Mouse (Mus musculus): ENCODE measurements at regions not wholly inside any gene's neighbourhood (a gene's known extent, or its start where the extent isn't known, plus 50 kb on each side); places are given as distances from the start of the nearest gene placed in this dataset.

DNA sequence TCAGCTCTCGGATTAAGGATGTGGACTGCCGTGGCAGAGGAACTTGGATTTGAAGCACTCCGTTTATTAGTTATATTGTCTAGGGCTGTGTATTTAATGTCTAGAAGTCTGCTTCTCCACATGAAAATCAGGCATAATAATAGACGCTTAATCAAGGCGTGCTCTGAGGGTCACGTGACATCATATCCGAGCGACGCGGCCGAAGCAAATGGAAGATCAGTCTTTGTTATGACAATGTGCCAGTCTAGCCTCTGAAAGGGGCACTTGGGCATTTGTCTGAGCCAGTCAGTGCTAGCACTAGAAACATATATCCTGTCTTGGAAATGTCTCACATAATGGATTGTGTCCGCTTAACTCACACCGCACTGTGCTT is 70.5 kb upstream of the Caprin1 start:
- no peak overlapping the region for H3K27ac ChIP-seq (ENCODE audit: low read depth, low read length)
- no peak overlapping the region for H3K4me3 ChIP-seq (ENCODE audit: low read length)
- H3K4me2 ChIP-seq (ENCODE audit: low read length): no peak overlapping the region
- no peaks in the 10 kb centered on the region for H3K27me3 ChIP-seq (replicated peaks; ENCODE audit: control insufficient read depth, insufficient read depth, low read length)
- ATAC-seq: no peak
- WGBS: 91% methylated on average over 13 of the region's 13 CpGs
- no peaks in the 10 kb centered on the region; the same call in 1 of the 2 replicates for H3K4me1 ChIP-seq (ENCODE audit: control insufficient read depth, insufficient read depth, low read depth, low read length)
- peaks cover 2% of the 10 kb centered on the region; the same call in 1 of the 2 replicates for H3K9me3 ChIP-seq (ENCODE audit: control insufficient read depth, low read length)
- H3K9ac ChIP-seq (ENCODE audit: low read depth, low read length): no peak overlapping the region
- no peaks in the 10 kb centered on the region for H3K36me3 ChIP-seq (ENCODE audit: control insufficient read depth, insufficient read depth, low read length)

DNA sequence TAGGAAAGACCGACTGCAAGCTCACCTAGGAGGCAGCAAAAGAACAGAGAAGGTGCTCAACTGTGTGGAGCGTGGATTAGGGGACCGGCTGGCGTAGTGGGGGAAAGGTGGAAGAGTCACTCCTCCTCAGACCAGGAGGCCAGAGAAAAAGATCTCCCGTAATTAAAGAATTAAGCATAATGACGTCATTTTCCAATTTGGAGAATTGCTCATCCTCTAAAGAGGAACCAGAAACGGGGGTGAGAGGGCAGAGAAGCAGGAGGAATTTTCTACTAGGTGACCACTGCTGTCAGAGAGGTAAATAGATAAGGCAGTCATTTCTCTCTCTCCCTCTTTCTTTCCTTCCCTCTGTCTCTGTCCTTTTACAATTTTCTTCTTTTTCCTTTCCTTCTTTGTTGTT is 71.2 kb upstream of the Caprin1 start:
- peaks cover 2% of the 10 kb centered on the region; the same call in 1 of the 2 replicates for H3K9me3 ChIP-seq (ENCODE audit: control insufficient read depth, low read length)

DNA sequence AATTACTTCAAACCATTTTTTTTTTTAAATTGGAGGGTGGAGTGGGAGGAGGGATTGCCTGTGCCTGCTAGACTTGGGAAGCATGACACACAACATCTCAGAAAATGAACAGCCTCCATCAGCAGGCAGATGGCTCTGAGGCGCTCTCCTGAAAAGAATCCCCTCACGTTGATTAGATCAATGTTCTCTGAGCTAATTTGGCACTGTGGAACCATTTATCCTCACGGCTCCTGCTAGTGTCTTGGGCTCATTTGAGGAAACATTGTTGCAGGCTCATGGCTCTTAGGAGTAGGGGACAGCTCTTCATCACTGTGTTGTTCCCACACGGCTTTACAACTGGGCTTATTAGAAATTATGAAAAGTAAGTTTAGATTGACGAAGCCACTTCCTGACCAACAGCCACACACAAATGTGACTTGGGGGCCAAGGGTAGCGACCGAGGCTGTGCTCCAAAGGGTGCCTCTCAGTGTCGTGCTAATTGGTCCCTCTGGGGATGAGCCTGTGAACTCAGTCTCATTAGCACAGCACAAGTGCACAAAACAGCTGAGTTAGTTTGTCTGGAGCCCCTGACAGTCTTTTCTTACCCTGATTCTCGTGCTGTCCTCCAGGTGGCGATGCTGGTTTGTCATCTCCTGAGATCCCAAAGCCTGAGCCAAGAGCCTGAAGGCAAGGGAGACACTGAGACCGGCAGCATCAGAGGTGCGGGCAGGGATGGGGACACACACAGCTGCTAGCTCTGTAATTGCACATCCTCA is 74.2 kb upstream of the Caprin1 start:
- ATAC-seq: peak; percentile 82
- H3K36me3 ChIP-seq (ENCODE audit: control insufficient read depth, insufficient read depth, low read length): no peaks in the 10 kb centered on the region
- H3K27ac ChIP-seq (ENCODE audit: low read depth, low read length): no peak overlapping the region
- H3K4me1 ChIP-seq (ENCODE audit: control insufficient read depth, insufficient read depth, low read depth, low read length): no peaks in the 10 kb centered on the region; the same call in 1 of the 2 replicates
- H3K9ac ChIP-seq (ENCODE audit: low read depth, low read length): no peak overlapping the region
- no peaks in the 10 kb centered on the region for H3K9me3 ChIP-seq (ENCODE audit: control insufficient read depth, low read length)
- H3K4me3 ChIP-seq (ENCODE audit: low read length): no peak overlapping the region
- H3K4me2 ChIP-seq (ENCODE audit: low read length): no peak overlapping the region
- no peaks in the 10 kb centered on the region for H3K27me3 ChIP-seq (replicated peaks; ENCODE audit: control insufficient read depth, insufficient read depth, low read length)
- WGBS: 19% methylated on average over 12 of the region's 12 CpGs

More for the DNA sequence above, 71.2 kb upstream of the Caprin1 start:
- no peaks in the 10 kb centered on the region; the same call in 1 of the 2 replicates for H3K4me1 ChIP-seq (ENCODE audit: control insufficient read depth, insufficient read depth, low read depth, low read length)
- H3K27me3 ChIP-seq (replicated peaks; ENCODE audit: control insufficient read depth, insufficient read depth, low read length): no peaks in the 10 kb centered on the region
- no peak overlapping the region for H3K4me3 ChIP-seq (ENCODE audit: low read length)
- no peak for ATAC-seq
- H3K36me3 ChIP-seq (ENCODE audit: control insufficient read depth, insufficient read depth, low read length): no peaks in the 10 kb centered on the region
- H3K27ac ChIP-seq (ENCODE audit: low read depth, low read length): no peak overlapping the region
- H3K4me2 ChIP-seq (ENCODE audit: low read length): no peak overlapping the region
- no peak overlapping the region for H3K9ac ChIP-seq (ENCODE audit: low read depth, low read length)
- 74% methylated on average over 7 of the region's 7 CpGs for WGBS

DNA sequence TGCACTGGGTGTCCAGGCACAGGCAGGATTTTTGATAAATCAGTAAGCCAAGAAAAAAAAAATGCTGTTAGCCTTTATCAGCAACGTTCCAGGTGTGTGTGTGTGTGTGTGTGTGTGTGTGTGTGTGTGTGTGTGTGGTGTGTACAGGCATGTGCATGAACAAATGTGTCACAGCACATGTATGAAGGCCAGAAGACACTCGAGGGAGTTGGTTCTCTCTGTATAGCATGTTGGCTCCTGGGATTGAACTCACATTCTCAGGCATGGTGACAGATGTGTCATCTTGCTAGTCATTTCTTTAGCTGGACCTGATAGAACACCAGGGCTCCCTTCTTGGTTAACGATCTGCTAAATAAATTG is 74.8 kb upstream of the Caprin1 start:
- no peaks in the 10 kb centered on the region for H3K36me3 ChIP-seq (ENCODE audit: control insufficient read depth, insufficient read depth, low read length)
- 62% methylated on average over 3 of the region's 3 CpGs for WGBS
- no peaks in the 10 kb centered on the region for H3K27me3 ChIP-seq (replicated peaks; ENCODE audit: control insufficient read depth, insufficient read depth, low read length)
- no peak overlapping the region for H3K4me2 ChIP-seq (ENCODE audit: low read length)
- no peak overlapping the region for H3K9ac ChIP-seq (ENCODE audit: low read depth, low read length)
- H3K9me3 ChIP-seq (ENCODE audit: control insufficient read depth, low read length): no peaks in the 10 kb centered on the region
- no peak overlapping the region for H3K27ac ChIP-seq (ENCODE audit: low read depth, low read length)
- H3K4me1 ChIP-seq (ENCODE audit: control insufficient read depth, insufficient read depth, low read depth, low read length): no peaks in the 10 kb centered on the region; the same call in 1 of the 2 replicates
- ATAC-seq: no peak; the same call in 1 of the 2 replicates
- no peak overlapping the region for H3K4me3 ChIP-seq (ENCODE audit: low read length)

DNA sequence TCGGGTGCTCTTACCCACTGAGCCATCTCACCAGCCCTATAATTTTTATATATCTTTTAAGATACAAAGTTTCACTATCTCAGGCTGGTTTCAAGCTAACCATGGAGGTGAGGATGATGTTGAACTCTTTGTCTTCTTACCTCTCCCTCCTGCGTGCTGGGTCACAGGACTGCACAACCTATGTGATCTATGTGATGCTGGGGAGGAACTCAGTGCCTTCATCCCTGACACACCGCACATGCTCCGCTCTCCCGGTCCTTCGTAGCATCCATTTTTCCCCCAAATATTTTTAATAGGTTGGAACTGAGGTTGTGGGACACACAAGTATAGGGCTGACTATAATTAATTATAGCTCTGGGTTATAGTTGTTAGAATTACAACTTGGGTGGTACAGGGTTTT is 75.9 kb upstream of the Caprin1 start:
- no peaks in the 10 kb centered on the region for H3K36me3 ChIP-seq (ENCODE audit: control insufficient read depth, insufficient read depth, low read length)
- no peaks in the 10 kb centered on the region for H3K27me3 ChIP-seq (replicated peaks; ENCODE audit: control insufficient read depth, insufficient read depth, low read length)
- no peak for ATAC-seq
- no peak overlapping the region for H3K9ac ChIP-seq (ENCODE audit: low read depth, low read length)
- 88% methylated on average over 6 of the region's 6 CpGs for WGBS
- no peak overlapping the region for H3K4me3 ChIP-seq (ENCODE audit: low read length)
- H3K27ac ChIP-seq (ENCODE audit: low read depth, low read length): no peak overlapping the region
- no peak overlapping the region for H3K4me2 ChIP-seq (ENCODE audit: low read length)
- no peaks in the 10 kb centered on the region for H3K9me3 ChIP-seq (ENCODE audit: control insufficient read depth, low read length)
- H3K4me1 ChIP-seq (ENCODE audit: control insufficient read depth, insufficient read depth, low read depth, low read length): no peaks in the 10 kb centered on the region; the same call in 1 of the 2 replicates

DNA sequence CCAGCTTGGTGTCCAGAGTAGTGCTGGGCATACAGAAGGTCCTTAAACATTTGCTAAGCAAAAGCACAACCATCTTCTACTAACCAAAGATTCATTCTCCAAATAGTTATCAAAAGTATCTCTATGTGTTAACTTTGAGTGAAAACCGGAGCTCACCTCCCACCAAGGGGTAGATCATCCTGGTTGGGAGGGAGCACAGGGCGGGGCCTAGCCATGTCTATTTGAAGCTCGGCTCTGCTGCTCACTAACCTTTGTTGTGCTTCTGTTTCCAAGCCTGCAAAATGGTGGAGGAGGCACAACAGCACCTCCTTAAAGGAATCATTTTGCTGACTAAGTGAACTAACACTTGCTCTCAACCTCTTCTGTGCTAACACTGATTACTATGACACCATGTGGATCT is 77.0 kb upstream of the Caprin1 start:
- H3K9ac ChIP-seq (ENCODE audit: low read depth, low read length): no peak overlapping the region
- H3K4me2 ChIP-seq (ENCODE audit: low read length): no peak overlapping the region
- WGBS: 68% methylated on average over 3 of the region's 3 CpGs
- no peaks in the 10 kb centered on the region for H3K36me3 ChIP-seq (ENCODE audit: control insufficient read depth, insufficient read depth, low read length)
- H3K27me3 ChIP-seq (replicated peaks; ENCODE audit: control insufficient read depth, insufficient read depth, low read length): no peaks in the 10 kb centered on the region
- no peaks in the 10 kb centered on the region for H3K9me3 ChIP-seq (ENCODE audit: control insufficient read depth, low read length)
- H3K27ac ChIP-seq (ENCODE audit: low read depth, low read length): no peak overlapping the region
- no peaks in the 10 kb centered on the region; the same call in 1 of the 2 replicates for H3K4me1 ChIP-seq (ENCODE audit: control insufficient read depth, insufficient read depth, low read depth, low read length)
- H3K4me3 ChIP-seq (ENCODE audit: low read length): no peak overlapping the region
- no peak for ATAC-seq

DNA sequence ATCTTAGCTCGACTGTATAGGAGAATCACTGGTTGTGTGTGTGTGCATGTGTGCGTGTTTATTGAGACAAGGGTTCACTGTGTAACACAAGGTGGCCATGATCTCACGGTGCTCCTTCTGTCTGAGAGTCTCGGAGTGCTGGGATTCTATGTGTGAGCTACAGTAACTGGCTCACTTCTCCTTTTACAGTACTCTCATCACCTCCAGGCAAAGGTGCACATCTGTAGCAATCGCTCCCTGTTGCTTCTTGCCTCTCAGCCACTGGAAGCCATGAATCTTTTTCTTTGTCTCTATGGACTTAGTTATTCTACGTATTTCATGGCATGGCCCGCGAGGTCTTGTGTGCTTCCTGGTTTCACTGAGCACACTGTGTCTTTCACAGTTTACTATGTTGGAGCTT is 78.3 kb upstream of the Caprin1 start:
- H3K27ac ChIP-seq (ENCODE audit: low read depth, low read length): no peak overlapping the region
- peaks cover under 1% of the 10 kb centered on the region for H3K4me1 ChIP-seq (ENCODE audit: control insufficient read depth, insufficient read depth, low read depth, low read length)
- H3K36me3 ChIP-seq (ENCODE audit: control insufficient read depth, insufficient read depth, low read length): no peaks in the 10 kb centered on the region
- H3K9ac ChIP-seq (ENCODE audit: low read depth, low read length): no peak overlapping the region
- no peaks in the 10 kb centered on the region for H3K9me3 ChIP-seq (ENCODE audit: control insufficient read depth, low read length)
- 89% methylated on average over 8 of the region's 8 CpGs for WGBS
- H3K4me3 ChIP-seq (ENCODE audit: low read length): no peak overlapping the region
- no peaks in the 10 kb centered on the region for H3K27me3 ChIP-seq (replicated peaks; ENCODE audit: control insufficient read depth, insufficient read depth, low read length)
- no peak for ATAC-seq
- no peak overlapping the region for H3K4me2 ChIP-seq (ENCODE audit: low read length)

DNA sequence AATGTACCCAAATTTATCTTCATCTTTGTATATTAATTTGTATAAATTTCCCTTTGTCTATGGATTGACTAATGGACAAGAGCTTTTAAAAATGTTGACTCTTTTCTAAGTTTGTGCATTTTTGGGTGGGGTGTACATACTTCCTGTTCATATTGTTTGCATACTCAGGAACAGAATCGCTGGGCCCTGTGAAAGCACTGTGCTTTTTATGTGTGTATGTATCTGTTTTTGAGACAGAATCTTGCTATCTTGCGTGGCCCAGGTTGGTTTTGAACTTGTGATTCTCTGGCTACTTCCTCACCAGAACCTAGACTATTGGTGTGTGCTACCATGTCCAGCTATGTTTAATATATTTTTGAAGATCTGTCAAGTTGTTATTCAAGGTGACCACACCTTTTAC is 78.8 kb upstream of the Caprin1 start:
- no peak for ATAC-seq
- no peak overlapping the region for H3K27ac ChIP-seq (ENCODE audit: low read depth, low read length)

DNA sequence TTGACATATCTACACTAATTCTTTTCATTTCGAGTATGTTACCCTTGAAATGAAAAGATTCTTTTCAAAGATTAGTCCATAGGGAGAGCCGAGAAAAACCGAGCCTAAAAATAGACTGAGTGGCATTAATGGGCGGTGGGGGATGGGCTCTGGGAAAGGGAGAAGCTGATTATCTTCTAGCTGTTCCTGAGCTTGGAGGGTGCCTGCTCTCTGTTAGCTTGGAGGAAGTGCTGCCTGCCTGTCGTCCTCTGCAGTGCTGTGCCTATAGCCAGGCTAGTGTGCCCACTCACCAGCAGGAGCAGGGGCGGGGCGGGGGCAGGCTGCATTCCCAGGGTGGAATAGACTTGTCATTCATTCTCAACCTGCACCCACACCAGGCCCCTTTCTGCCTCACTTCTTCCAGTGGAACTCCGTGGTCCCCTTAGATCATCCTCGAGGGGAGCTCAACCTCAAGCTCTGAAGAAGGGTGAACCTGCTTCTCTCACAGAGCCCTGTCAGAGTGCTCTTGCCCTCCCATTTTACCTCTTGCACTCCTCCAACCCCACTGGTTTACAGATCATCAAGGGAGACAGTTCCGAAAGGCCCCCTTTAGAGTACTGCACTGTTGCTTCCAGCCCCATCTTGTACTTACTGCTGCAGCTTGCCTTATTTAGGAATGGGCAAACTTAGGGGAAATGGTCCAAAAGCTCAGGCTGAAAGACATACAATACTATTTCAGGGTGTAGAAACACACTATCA is 76.6 kb upstream of the Lmo2 start:
- Histone ChIP-seq H3K9ac (ENCODE audit: low read depth, low read length) (no peak overlapping the region), H3K36me3 (ENCODE audit: control insufficient read depth, insufficient read depth, low read length) (no peaks in the 10 kb centered on the region), H3K4me1 (ENCODE audit: control insufficient read depth, insufficient read depth, low read depth, low read length) (peaks cover 7% of the 10 kb centered on the region), H3K27ac (ENCODE audit: low read depth, low read length) (0 out of 2 replicates have a peak overlapping the region, but pooled peaks have one; percentile 25), H3K27me3 (replicated peaks; ENCODE audit: control insufficient read depth, insufficient read depth, low read length) (no peaks in the 10 kb centered on the region), H3K4me3 (ENCODE audit: low read length) (no peak overlapping the region), H3K4me2 (ENCODE audit: low read length) (no peak overlapping the region), H3K9me3 (ENCODE audit: control insufficient read depth, low read length) (no peaks in the 10 kb centered on the region)
- 21% methylated on average over 10 of the region's 10 CpGs for WGBS
- peak; percentile 76 for ATAC-seq

More for the DNA sequence above, 78.8 kb upstream of the Caprin1 start:
- no peaks in the 10 kb centered on the region for H3K36me3 ChIP-seq (ENCODE audit: control insufficient read depth, insufficient read depth, low read length)
- peaks cover 5% of the 10 kb centered on the region for H3K4me1 ChIP-seq (ENCODE audit: control insufficient read depth, insufficient read depth, low read depth, low read length)
- no peaks in the 10 kb centered on the region for H3K9me3 ChIP-seq (ENCODE audit: control insufficient read depth, low read length)
- no peak overlapping the region for H3K9ac ChIP-seq (ENCODE audit: low read depth, low read length)
- no peak overlapping the region for H3K4me3 ChIP-seq (ENCODE audit: low read length)
- no peak overlapping the region for H3K4me2 ChIP-seq (ENCODE audit: low read length)
- WGBS: 90% methylated on average over 2 of the region's 2 CpGs
- H3K27me3 ChIP-seq (replicated peaks; ENCODE audit: control insufficient read depth, insufficient read depth, low read length): no peaks in the 10 kb centered on the region

All from hindbrain, embryonic 16.5 days (tissue).